Mouse (Mus musculus) ES-Bruce4 (cell line): ENCODE measurements around the gene Plpp3.

ENCODE experiments used
- CTCF ChIP-seq: IDR thresholded peaks from one replicate; pipeline ENCODE4 v1.8.1; 2011; ENCODE audit warnings: low read depth, low read length
- POLR2A ChIP-seq: IDR thresholded peaks from one replicate; pipeline ENCODE4 v1.8.1; 2011; ENCODE audit warnings: low read length; ENCODE audit not compliant: insufficient read depth

GRCm38 (mm10) chr4:105196993-105197765 is 40.0 kb downstream of the Plpp3 start:
- no peak for TF ChIP-seq POLR2A
- TF ChIP-seq CTCF: no peak
